Mouse (Mus musculus) lung, postnatal 25 days (tissue): ENCODE data around the gene Tspan4.

Experiments
- DNase-seq: peaks from one replicate; pipeline ENCODE4 v3.0.0; 2022; ENCODE audit warnings: low spot score

The Tspan4 gene

DNA sequence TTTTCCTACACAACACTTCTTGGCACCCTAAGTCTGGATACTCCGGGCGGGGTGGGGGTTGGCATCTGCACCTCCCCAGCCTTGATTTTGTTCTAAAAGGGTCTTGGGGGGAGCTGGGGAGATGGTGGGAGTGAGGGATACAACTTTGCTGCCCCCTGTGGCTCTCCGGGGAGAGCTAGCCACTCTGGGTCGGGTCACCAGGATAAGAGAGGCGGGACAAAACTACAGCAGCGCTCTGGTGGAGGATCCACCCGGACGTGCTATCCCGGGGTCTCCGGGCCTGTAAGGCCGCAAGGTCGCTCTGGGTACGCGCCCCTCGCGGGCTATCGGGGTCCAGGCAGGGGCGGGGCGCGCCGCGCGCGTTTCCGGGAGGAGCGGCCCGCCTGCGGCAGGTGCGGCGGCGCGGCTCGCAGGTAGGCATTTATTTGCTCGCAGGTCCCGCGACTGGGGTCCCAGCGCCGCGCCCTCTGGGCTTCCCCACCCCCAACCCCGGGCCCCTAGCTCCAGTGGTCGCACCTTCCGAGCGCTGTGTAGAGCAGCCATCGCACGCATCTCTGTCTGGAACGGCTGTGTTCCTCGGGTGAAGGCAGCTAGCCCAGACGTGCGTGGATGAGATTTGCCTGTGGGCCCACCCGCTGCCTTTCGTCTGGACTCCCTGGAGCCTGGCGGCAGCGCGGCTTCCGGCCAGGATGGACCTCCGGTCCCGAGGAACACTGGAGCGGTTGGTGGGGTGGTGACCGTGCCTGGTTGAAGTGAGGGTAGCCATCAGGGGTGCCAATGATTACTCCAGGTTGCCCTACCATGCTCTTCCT is 13.3 kb upstream of the Tspan4 start:
- peak; percentile 61 for DNase-seq

DNA sequence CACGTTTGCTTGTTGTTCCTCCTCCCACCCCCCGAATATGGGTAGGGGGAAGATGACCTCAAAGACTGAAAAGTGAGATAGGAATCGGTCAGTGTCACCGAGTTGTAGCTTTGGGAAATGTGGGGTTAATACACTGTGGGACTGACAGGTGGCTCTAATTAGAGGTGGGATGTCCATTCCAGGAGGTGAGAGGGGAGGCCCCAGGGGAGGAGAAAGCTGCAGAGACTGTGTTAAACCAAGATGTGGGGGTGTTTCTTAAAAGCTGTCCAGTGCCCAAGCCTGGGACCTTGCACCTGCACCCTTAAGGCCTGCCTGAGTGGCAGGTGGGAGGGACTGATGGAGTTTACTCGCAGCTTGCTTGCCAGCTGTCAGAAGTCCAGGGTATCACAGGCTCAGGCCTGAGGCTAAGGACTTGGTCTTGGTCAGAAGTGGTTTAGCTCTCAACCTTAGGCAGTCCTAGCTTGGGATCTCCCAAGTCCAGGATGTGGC is 12.7 kb upstream of the Tspan4 start:
- peak; percentile 90 for DNase-seq

DNA sequence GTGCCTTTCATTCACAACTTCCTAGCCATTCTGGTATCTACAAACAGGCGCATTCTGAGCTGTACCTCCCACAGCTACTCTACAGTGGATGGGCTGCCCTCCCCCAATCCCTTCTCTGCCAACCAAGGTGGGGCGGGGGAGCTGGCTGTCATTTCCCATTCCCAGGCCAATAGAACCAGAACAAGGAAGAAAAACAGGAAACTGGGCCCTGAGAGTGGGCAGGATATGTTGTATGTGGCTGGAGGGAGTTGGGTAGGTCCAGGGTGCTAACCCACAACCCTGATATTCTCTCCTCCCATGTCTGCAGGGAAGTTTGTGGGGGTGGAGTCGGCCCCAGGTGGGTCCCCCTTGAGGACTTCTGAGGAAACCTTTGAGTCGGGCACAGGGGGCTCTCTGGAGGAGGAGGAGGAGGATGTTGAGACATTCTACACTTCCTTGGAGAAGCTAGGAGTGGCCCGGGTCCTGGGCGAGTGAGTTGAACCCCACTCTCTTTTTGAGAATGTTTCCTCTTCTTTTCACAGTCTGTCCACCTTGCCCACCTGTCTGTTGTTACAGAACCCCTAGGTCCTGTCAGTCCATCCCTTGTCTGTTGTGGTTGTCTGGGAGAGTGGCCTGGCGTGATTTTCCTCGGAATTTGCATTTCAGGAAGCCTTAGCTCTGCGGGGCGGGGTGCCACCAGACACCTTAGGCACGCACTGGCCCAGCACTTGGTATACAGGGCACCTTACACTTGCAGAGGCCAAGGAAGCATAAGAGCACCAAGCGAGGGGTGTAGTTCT is 11.0 kb upstream of the Tspan4 start:
- DNase-seq = peak; percentile 91

DNA sequence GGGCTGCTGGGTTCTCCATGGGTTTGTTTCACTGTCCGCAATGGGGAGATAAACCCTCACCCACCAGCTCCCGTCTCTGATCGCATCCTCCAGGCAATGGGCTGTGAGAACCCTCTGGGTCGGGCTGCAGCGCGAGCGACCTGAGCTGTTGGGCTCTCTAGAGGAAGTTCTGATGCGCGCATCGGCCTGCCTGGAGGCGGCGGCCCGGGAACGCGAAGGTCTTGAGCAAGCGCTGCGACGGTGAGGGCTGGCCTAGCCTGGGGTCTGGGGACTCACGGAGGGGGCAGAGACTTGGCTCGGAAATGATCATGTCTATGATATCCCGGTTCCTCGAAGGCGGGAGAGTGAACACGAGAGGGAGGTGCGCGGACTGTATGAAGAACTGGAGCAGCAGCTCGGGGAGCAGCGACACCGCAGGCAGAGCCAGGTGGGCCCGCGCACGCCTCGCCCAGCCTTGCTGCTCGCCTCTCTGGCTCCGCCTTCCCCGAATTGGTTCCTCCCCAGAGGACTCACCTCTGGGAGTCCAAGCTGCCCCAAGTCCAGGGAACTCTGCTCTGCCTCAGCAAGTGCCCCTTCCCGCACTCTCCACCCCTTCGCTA is 10.3 kb upstream of the Tspan4 start:
- peak; percentile 56 for DNase-seq

- no peak for DNase-seq
These were observed 9.5 kb upstream of the Tspan4 start for GRCm38 (mm10) chr7:141465388-141466044.

DNA sequence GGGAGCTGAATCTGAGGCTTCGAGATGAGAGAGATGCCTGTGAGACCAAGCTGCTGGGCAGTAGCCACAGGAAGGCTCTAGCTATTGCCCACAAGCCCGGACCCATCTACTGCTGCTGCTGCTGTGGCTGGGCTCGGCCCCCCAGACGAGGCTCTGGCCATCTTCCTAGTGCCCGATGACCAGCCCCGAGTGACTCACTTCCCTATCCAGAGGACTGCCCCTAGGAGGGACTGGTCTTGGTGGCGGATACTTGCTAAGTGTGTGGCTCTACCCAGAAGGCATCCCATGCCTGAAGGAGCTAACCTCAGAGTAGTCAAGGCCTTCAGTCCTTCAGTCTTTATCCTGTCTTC is 9.0 kb upstream of the Tspan4 start:
- no peak for DNase-seq

DNA sequence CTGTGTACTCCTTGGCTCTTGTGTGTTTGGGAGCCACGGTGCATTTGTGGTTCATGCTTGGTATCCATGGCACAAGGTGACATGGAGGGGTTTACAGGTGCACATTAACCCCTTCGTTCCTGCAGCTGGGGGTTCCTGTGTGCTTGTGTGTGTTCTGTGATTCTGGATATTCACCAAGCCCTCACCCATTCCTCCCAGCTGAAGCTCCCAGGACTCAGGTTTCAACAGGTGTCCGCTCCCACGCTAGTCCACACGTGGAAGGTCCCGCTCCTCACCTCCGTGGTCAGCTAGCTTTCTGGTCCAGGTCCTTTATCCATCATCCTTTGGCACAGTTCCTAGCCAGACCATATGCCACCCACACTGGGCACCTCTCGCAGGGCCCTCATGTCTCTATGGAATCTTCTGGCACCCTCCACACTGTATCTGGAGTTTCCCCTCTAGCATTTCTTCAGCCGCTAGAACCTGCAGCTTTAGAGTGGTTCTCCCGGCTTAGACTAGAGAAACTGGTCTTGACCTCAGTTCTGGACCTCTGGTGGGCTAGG is 8.4 kb upstream of the Tspan4 start:
- no peak for DNase-seq

- peak; percentile 91 for DNase-seq
These were observed 7.6 kb upstream of the Tspan4 start, which contains the start of gene Cd151 for GRCm38 (mm10) chr7:141467230-141468030. Gene Cd151, plus strand, starts transcription at chr7:141467392.

- no peak for DNase-seq
These were observed 6.9 kb upstream of the Tspan4 start for GRCm38 (mm10) chr7:141468164-141468521.

- DNase-seq = peak; percentile 87
These were observed 6.4 kb upstream of the Tspan4 start for GRCm38 (mm10) chr7:141468522-141469211.

- DNase-seq = no peak
These were observed 5.7 kb upstream of the Tspan4 start for GRCm38 (mm10) chr7:141469352-141469751.

DNA sequence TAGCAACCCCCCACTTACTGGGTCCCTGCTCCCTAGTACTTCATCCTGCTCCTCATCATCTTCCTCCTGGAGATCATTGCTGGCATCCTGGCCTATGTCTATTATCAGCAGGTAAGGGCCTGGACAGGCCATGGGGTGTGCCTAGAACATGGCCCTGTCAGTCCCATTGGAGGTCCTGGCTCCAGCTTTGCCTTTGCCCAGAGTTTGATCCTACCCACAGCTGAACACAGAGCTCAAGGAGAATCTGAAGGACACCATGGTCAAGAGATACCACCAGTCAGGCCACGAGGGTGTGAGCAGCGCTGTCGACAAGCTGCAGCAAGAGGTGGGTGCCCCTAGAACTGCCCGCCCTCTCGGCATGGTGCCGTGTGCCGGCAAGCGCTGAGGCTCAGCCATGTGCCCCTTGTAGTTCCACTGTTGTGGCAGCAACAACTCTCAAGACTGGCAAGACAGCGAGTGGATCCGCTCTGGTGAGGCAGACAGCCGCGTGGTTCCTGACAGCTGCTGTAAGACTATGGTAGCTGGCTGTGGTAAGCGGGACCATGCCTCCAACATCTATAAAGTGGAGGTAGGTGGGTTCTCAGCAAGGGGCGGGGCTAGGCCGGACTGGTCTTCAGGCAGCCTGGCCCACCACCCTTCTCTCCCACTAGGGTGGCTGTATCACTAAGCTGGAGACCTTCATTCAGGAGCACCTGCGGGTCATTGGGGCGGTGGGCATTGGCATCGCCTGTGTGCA is 5.0 kb upstream of the Tspan4 start:
- no peak for DNase-seq

DNA sequence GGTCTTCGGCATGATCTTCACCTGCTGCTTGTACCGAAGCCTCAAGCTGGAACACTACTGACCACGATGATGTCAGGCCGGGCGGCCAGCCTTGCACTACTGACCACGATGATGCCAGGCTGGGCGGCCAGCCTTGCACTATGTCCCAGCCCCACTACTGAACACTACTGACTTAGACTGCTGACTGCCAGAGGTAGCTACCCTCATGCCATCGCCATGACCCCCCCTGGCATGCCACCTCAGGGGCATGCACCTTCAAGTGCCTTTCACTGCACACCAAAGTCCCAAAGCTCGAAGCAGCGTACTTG is 4.4 kb upstream of the Tspan4 start:
- no peak for DNase-seq

GRCm38 (mm10) chr7:141471236-141471635 is 3.8 kb upstream of the Tspan4 start:
- no peak for DNase-seq

DNA sequence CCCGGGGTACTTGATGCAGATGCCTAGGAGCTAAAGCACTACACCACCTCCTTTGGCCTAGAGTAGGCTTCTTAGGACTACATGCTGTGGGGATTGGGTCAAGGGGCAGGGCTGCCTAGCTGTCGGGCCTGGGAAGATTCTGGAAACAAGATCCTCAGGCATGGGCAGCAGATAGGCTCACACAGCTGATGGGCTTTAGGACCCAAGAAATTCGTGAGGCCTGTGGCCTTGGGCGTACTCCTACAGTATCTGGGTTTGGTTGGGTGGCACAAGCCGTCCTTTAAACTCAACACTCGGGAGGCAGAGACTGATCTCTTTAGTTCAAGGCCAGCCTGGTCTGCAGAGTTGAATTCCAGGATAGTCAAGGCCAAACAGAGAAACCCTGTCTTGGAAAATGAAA is 2.8 kb upstream of the Tspan4 start:
- no peak for DNase-seq

GRCm38 (mm10) chr7:141472763-141473162 is 2.3 kb upstream of the Tspan4 start:
- no peak for DNase-seq

DNA sequence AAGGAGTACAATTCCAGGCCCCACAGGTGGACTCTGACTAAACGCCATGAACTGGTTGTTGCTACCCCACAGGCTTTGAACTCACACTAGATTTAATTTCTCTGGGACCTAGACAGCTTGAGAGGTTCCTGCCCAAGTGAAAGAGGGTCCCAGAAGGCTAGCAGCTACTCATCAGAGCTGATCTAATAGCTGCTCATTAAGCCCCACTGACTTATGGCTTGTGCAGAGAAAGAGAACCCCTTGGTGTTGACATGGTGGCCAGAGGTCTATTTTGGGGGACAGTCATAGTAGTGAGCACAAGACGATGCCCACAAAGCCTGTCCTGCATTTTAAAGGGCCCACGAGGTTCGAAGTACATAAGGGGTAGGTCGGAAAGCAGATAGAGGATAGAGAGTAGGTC is 880 bp upstream of the Tspan4 start:
- DNase-seq = no peak

GRCm38 (mm10) chr7:141475805-141476158 is 742 bp downstream of the Tspan4 start:
- no peak for DNase-seq

DNA sequence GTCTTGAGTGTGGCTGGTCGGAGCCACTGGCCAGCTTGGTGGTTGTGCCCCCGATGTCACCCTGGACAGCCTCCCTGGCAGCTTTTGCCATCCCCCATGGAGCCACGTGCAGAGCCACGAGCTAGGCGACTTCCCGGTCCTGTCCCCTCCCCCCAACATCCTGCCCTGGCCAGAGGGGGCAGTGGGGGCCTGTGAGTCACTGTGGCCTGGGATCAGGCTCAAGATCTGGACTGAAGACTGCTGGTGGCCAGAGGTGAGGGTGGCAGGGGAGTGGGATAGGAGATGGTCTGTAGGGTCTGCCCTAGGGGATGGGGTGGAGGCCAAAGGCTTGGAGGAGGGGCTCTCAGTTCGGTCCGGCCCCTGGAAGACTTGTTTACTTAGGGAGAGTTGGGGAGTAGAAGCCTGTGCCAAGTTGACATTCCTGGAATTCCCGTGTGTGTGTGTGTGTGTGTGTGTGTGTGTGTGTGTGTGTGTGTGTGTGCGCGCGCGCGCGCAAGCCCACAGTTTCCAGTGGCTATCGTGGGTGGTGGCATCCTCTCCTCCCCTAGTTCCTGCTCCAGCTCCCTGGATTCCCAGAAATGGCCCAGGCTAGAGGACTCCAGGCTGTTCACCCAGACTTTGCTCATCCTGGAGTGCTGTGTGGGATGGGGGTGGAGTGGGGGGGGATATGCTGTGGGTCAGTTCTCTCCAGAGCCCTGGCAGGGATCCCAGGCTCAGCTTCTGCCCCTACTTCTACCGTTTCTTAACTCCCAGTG is 1.4 kb downstream of the Tspan4 start:
- DNase-seq = peak; percentile 93
